Comparison of ENCODE assay signal across 8 mouse cellular contexts in genomic region chr17:29188989-29189388, GRCm38 (mm10). TPM values are rescaled to one million over a fixed set of nuclear protein-coding genes. Genes with fewer than 3 reads are reported as not detected.
A peak's percentile ranks its signal among the peaks of the same experiment; 100 is the strongest.
DNase-seq lines count a peak whose midpoint lies in the region; ATAC-seq and TF ChIP-seq lines count a peak whose summit lies in the region.

No protein-coding gene starts in this region.

- H3K4me1 ChIP-seq in heart, postnatal 0 days (ENCODE audit: control insufficient read depth, insufficient read depth): no peaks in the 10 kb centered on the region
- H3K4me1 ChIP-seq in hindbrain, embryonic 16.5 days (ENCODE audit: control insufficient read depth, insufficient read depth, low read depth, low read length): peaks cover 9% of the 10 kb centered on the region

- no peak overlapping the region for H3K27ac ChIP-seq in heart, postnatal 0 days (ENCODE audit: low read depth)
- no peak overlapping the region for H3K27ac ChIP-seq in hindbrain, embryonic 16.5 days (ENCODE audit: low read depth, low read length)

- peak overlapping the region; percentile 33 for H3K4me2 ChIP-seq in heart, postnatal 0 days (ENCODE audit: low read depth, low read length)
- H3K4me2 ChIP-seq in hindbrain, embryonic 16.5 days (ENCODE audit: low read length): 0 out of 2 replicates have a peak overlapping the region, but pooled peaks have one; percentile 3

- no peaks in the 10 kb centered on the region for H3K36me3 ChIP-seq in heart, postnatal 0 days (replicated peaks; ENCODE audit: control insufficient read depth, insufficient read depth, low read length)
- H3K36me3 ChIP-seq in hindbrain, embryonic 16.5 days (ENCODE audit: control insufficient read depth, insufficient read depth, low read length): no peaks in the 10 kb centered on the region

- 8% methylated on average over 12 of the region's 12 CpGs for WGBS in heart, postnatal 0 days
- 7% methylated on average over 12 of the region's 12 CpGs for WGBS in hindbrain, embryonic 16.5 days

- TF ChIP-seq POLR2A in brain, embryonic 14.5 days (IDR thresholded peaks at IDR 0.05; ENCODE audit: borderline replicate concordance, extremely low read depth, insufficient read depth, insufficient read length, poor library complexity, severe bottlenecking): no peak

- no peak for DNase-seq in heart, postnatal 0 days (ENCODE audit: low spot score)
- DNase-seq in heart, adult 8-10 months (ENCODE audit: low spot score): no peak
- DNase-seq in brain, embryonic 14.5 days (ENCODE audit: low read depth): peak; percentile 41
- DNase-seq in neural tube, embryonic 10.5 days (ENCODE audit: extremely low spot score, low spot score): peak; percentile 53
- no peak for DNase-seq in urinary bladder, adult 2 months (ENCODE audit: low spot score)
- no peak for DNase-seq in left cerebral cortex, adult 18-20 months (ENCODE audit: low spot score in 2 of 2)
- no peak for DNase-seq in adrenal gland, adult 18-20 months (ENCODE audit: low spot score in 2 of 2)

- TF ChIP-seq EP300 in heart, postnatal 0 days (IDR thresholded peaks at IDR 0.05; ENCODE audit: low read depth): no peak

- no peaks in the 10 kb centered on the region for H3K9me3 ChIP-seq in heart, postnatal 0 days (replicated peaks; ENCODE audit: control insufficient read depth, low read length)
- no peaks in the 10 kb centered on the region for H3K9me3 ChIP-seq in hindbrain, embryonic 16.5 days (ENCODE audit: control insufficient read depth, low read length)

- 0 out of 2 replicates have a peak, but pooled peaks have one; percentile 14 for ATAC-seq in heart, postnatal 0 days (ENCODE audit: insufficient read depth, low read depth)
- ATAC-seq in hindbrain, embryonic 16.5 days: 0 out of 2 replicates have a peak, but pooled peaks have one; percentile 21

- peak overlapping the region; percentile 8; the same call in 1 of the 2 replicates for H3K4me3 ChIP-seq in heart, postnatal 0 days (ENCODE audit: low read depth, low read length)
- no peak overlapping the region for H3K4me3 ChIP-seq in hindbrain, embryonic 16.5 days (ENCODE audit: low read length)

- no peak overlapping the region for H3K9ac ChIP-seq in heart, postnatal 0 days (replicated peaks; ENCODE audit: low read depth, low read length)
- no peak overlapping the region for H3K9ac ChIP-seq in hindbrain, embryonic 16.5 days (ENCODE audit: low read depth, low read length)

- H3K27me3 ChIP-seq in heart, postnatal 0 days (ENCODE audit: control insufficient read depth, insufficient read depth, low read length): no peaks in the 10 kb centered on the region
- H3K27me3 ChIP-seq in hindbrain, embryonic 16.5 days (replicated peaks; ENCODE audit: control insufficient read depth, insufficient read depth, low read length): no peaks in the 10 kb centered on the region; the same call in 1 of the 2 replicates

- no peak for TF ChIP-seq CTCF in heart, postnatal 0 days (IDR thresholded peaks at IDR 0.05; ENCODE audit: low read depth)
- no peak for TF ChIP-seq CTCF in brain, embryonic 14.5 days (IDR thresholded peaks at IDR 0.05; ENCODE audit: borderline replicate concordance, extremely low read depth, insufficient read depth, insufficient read length)

RNA-seq across cellular contexts. Expression of gene Cpne5, which starts 49.0 kb away (rescaled TPM):
- total RNA-seq in heart, postnatal 0 days (2014; rRNA removed; ENCODE audit: low replicate concordance): 3.6 and 9.7 TPM in 2 replicates
- polyA plus RNA-seq in heart, postnatal 0 days (2015; fragmentation: Nextera tagmentation; extraction: Ambion mirVana): 8.4 and 9.9 TPM in 2 replicates
- total RNA-seq in heart, adult 8-10 months (2022): 1 to 10 TPM; 3.2 to 9.5 (median 4.4) TPM
- 29.4 and 37.8 TPM in 2 replicates for polyA plus RNA-seq in brain, embryonic 14.5 days (2012; rRNA removed)
- 48.1 and 51.2 TPM in 2 replicates for polyA plus RNA-seq in hindbrain, embryonic 16.5 days (2015; fragmentation: Nextera tagmentation; extraction: Ambion mirVana)
- polyA plus RNA-seq in urinary bladder, adult 2 months (2012; rRNA removed): 0.56 and 1.0 TPM in 2 replicates
- total RNA-seq in left cerebral cortex, adult 18-20 months (2021): 100 to 1,000 TPM; 161 to 173 TPM
- under 1 TPM; 0.33 to 0.35 TPM for total RNA-seq in adrenal gland, adult 18-20 months (2021)

Comparison
In these comparisons a context has a peak if more than half of its experiments do, and no peak if none do; other contexts are left out.
1. DNase-seq: peak in brain, embryonic 14.5 days (single experiment) and neural tube, embryonic 10.5 days (single experiment); none in heart, postnatal 0 days (single experiment), heart, adult 8-10 months (single experiment), urinary bladder, adult 2 months (single experiment), left cerebral cortex, adult 18-20 months (0 of 2) and adrenal gland, adult 18-20 months (0 of 2).
2. RNA of gene Cpne5, which starts 49.0 kb away (total RNA-seq): 161 to 173 TPM in left cerebral cortex, adult 18-20 months; 3.2 to 9.5 TPM in heart, adult 8-10 months, 3.6 to 9.7 TPM in heart, postnatal 0 days and 0.33 to 0.35 TPM in adrenal gland, adult 18-20 months; every median in the first group is over 10 times any median in the second.